Mouse (Mus musculus) neural tube, embryonic 10.5 days (tissue): ENCODE results near the gene Parl.

Experiments
- DNase-seq: peaks from one replicate; pipeline ENCODE4 v3.0.0-alpha.2; 2017; ENCODE audit warnings: low spot score; ENCODE audit errors: extremely low spot score

The Parl gene

DNA sequence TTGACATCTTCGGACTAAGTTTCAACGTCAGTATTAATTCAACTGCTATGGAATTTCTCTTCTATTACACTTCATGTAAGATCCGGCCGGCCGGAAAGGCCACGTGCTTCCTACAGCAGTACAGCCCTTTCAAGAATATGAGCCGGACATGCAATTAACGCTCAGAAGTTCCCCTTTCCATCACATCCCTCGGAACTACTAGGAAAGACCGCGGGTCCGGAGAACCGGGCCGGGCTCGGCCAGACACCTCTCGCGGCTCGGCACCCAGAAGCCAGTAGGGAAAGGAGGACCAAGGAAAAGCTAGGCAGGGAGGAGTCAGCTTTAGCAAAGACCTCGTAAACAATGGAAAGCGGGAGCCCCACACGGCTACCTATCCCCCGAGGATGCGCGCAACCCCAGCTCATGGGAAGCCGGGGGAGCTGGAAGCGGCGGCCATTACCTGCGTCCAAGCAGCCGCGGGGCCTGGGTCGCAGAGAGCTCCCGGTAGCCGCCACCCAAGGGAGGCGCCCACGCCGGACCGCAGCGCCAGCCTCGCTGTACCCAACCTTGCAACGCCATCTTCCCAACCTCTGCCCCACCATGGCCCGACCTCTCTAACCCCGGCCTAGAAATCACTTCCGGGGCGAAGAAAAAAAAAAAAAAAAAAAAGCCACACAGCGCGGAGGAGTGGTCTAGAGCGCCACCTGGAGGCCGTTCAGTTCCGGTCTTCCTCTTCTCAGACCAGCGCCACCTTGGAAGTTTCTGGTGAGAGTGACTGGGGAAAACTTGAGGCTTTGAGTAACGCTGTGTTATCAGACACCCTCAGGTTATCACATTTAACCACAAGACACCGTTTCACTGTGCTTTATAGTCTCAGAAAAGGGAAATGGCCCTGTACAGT, at the start of gene Parl:
TSS of gene Parl (minus strand) at position 618 of the 880 bp plus-strand sequence.
- peak; percentile 84 for DNase-seq

DNA sequence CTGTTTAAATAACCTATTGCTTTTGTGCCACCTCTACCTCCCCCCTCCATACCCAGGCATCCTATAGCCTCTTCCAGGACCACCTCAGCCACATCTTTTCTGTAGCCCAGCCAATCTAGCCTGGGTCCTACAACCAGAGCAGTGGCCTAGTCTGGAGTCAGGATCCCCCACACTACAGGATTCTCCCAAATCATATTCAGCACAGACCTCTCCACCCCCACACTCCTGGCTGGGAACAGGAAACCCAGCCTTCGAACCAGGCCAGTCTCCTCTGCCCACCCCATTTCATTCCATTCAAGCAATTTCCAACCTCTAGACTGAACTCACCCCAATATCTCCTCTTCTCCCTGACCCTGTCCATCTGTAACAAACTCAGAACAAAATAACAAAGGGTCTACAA, 43.3 kb upstream of the Parl start:
- no peak for DNase-seq

DNA sequence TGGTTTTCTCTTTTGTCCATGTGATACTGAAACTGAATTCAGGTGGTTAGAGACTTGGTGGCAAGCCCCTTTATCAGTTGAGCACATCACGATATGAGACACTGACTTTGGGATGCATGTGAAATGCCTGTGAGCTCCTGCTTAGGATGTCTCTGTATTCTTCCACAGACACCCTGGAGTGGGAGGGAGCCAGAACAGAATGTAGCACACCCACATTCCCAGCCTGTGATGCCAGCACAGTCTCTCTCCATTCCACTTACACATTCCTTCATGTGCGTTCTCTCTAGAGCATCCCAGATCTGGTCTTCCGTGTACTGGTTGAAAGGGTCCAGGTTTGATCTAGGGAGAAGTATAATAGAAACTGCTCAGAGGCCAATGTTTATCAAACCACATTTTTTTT, 36.4 kb upstream of the Parl start:
- DNase-seq: no peak

DNA sequence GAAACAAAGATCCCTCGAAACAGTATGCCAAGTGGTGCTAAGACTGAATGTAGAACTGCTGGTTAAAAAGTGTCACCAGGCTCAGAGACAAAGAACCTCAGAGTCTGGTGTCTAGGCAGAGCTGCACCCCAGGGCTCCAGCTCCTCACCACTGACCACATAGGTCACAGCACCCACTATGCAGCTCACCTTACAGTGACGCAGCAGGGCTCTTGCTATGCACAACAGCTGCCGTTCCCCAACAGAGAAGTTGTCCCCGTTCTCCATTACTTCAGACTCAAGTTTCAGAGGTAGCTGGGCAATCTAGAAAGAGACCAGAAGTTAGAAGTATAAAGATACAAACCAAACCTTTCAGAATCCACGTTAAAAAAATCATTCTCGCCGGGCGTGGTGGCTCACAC, 32.7 kb upstream of the Parl start:
- DNase-seq: no peak

DNA sequence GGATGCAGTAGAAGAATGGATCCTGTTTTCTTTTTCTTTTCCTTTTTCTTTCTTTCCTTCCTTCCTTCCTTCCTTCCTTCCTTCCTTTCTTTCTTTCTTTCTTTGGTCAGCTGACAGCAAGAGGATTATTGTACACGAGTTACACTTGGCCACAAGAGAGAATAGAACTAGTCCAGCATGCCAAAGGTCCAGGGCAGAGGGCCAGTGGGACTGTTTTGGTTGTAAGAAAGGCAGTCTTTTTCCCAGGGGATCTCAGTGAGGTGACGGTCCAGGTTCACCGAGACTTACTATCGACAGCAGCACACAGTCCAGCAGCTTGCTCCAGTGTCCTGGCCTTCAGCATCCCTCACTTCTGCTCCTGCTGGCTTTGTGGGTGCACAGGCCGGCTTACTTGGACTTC, 26.1 kb upstream of the Parl start:
- no peak for DNase-seq

DNA sequence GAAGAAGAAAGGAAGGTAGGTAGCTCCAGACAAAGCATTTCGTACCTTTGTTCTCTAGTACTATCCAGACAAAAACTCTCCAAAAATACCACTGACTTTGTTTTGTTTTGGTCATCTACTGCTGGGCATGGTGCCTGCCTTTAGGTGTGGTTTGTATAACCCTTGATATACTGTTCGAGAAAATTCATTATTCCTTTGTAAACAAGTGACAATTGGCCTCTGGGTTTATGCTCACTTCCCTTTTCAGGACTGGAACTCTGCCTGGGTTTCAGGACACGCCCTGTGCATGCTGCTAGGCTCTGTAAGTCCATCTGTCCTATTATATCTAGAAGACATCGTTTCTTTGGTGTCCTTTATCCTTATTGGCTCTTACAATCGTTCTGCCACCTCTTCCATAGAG, 23.1 kb upstream of the Parl start, which contains the start of gene Cyp2ab1:
TSS of gene Cyp2ab1 (minus strand) at position 119 of the 400 bp plus-strand sequence.
- no peak for DNase-seq

GRCm38 (mm10) chr16:20323907-20324306, 21.7 kb upstream of the Parl start:
- DNase-seq: no peak

DNA sequence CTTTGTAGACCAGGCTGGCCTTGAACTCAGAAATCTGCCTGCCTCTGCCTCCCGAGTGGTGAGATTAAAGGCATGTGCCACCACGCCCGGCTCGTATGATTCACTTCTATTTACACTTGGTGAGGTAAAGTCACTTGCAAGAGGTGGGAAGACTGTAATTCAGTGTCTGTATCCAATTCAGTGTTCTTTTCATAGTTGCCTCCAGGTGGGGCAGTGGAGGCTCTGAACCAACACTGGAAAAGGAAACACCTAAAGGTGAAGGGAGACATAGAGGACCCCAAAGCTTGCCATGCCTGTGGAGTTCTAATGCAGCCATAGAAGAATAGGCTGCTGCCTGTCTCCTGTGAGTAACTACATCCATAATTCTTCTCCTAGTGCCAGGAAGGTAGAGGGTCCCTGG, 20.1 kb upstream of the Parl start:
- no peak for DNase-seq

- DNase-seq: no peak
Observed at GRCm38 (mm10) chr16:20316770-20317169, 14.6 kb upstream of the Parl start.

DNA sequence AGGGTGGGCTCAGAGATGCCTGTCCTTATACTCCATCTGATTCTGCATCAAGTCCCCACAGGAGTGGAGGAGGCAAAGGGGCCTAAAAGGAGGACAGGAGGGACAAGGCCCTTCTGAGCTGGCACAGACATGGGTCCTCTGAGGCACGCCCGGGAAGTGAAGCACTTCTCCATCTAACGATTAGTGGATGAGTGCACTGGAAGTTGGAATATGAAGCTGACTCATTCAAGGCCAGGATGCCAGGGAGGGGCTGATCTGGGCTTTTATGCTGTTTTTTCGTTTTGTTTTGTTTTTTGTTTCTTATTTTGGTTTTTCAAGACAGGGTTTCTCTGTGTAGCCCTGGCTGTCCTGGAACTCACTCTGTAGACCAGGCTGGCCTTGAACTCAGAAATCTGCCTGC, 13.1 kb upstream of the Parl start:
- DNase-seq: no peak

GRCm38 (mm10) chr16:20312272-20312671, 10.1 kb upstream of the Parl start:
- no peak for DNase-seq

- DNase-seq: no peak
Observed at GRCm38 (mm10) chr16:20300076-20300475, 2.1 kb downstream of the Parl start.

DNA sequence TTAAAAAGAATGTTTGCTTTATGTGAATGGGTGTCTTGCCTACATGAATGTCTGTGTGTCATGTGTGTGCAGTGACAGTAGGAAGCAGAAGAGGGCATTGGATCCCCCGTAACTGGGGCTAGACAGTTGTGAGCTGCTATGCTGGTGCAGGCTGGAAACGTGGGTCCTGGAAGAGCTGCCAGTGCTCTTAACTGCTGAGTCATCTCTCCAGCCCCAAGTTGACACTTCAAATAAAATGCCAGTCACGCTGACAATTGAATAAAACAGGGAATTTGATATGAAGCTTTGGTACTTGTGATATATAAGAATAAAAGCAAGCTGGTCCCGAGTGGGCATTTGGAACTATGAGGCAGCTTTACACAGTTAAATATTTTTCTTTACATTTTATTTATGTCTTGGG, 21.9 kb downstream of the Parl start:
- no peak for DNase-seq

- no peak for DNase-seq
Observed at GRCm38 (mm10) chr16:20279395-20279794, 22.8 kb downstream of the Parl start.

- DNase-seq: no peak
Observed at GRCm38 (mm10) chr16:20272994-20273393, 29.2 kb downstream of the Parl start.

GRCm38 (mm10) chr16:20271339-20271738, 30.8 kb downstream of the Parl start:
- no peak for DNase-seq

DNA sequence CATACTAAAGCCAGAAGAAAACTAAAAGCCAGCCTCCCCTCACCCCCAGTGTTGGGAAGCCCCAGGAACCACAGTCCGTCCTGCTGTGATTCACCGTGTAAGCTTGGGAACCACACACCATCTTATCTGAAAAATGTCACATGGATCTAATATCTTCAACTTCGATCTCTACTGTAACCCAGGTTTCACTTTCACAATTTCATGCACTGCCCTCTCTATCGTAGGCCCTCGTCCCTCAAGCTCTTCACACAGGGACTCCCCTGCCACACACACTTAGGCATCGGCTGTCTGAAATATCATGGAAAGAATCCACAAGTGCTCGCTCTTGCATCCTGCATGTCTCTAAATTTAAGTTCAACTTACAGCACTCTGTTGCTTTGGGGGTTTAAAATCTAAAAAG, 37.1 kb downstream of the Parl start:
- no peak for DNase-seq

DNA sequence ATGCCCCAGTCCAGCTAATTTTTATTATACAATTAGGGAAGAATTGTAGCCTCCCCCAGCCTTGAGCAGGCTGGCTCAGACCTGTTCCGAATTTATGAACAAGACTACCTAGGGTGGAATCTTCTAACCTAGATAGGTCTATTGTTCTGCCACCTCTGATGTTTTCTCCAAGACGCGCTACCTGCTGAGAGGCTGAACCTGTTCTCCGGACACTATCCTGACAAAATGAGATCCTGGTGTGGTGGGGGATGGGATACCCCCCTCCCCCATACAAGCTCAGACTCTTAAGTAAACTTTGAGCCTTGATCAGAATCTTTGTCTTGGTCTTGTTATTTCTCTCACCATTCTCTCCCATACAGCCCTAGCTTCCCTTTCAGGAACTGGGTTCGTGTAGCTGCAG, 44.3 kb downstream of the Parl start:
- no peak for DNase-seq

DNA sequence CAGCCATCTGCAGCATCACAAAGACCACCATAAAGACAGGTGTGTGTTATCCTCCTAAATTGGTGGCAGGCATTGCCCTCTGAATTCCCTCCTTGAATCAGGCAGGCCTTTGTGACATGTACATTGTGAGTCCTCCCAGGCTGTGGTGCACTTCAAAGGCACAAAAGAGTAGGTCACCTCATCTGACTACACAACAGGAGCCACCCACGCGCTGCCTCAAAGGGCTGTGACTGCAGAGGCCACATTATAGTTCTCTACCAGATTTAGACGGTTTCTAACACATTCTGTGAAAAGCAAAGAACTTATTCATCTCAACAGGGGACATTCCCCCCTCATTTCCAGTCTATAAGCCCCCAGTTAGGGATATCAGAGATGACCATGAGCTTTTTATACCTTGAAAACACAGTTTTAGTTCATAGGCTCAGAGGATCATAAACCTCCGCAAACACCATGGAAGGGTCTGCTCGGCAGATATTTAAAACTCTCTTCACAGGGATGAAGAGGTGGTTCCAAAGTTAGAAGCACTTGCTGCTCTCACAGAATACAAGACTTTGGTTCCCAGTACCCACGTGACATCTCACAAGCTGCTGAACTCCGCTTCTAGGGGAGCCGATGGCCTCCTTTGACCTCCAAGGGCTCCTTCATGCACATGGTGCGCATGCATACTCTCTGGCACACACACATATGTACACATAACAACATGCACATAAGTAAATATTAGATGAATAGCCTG, 53.6 kb downstream of the Parl start:
- DNase-seq: no peak

DNA sequence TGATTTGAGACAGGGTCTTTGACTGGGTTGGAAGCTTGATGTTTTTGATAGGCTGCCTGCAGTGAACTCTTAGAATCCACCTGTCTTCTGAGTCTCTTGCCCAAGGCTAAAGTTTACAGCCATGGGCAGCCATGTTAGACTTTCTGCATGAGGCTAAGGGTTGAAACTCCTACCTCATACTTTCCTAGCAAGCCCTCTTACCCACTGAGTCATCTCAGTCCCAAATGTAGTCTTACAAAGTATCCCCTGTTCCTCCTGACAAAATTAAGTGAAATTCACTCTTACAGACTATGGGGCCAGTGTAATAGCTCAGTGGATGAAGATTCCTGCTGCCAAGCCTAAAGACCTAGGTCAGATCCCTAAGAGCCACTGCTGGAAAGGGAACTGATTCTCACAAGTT, 55.1 kb downstream of the Parl start:
- DNase-seq: no peak

GRCm38 (mm10) chr16:20240468-20241414, 61.4 kb downstream of the Parl start, which contains the start of gene Map6d1:
Gene Map6d1 (minus strand): TSS chr16:20241358.
- DNase-seq: peak; percentile 77
